Mouse (Mus musculus) lung, postnatal 0 days (tissue): ENCODE measurements at regions not wholly inside any gene's neighbourhood (a gene's known extent, or its start where the extent isn't known, plus 50 kb on each side); places are given as distances from the start of the nearest gene placed in this dataset.

Source experiments
- CTCF ChIP-seq: IDR thresholded peaks from 2 replicates; pipeline ENCODE4 v1.5.1; 2016; ENCODE audit warnings: antibody characterized with exemption, mild to moderate bottlenecking
- EP300 ChIP-seq: IDR thresholded peaks from 2 replicates; pipeline ENCODE4 v1.6.1; 2016; ENCODE audit warnings: antibody characterized with exemption, mild to moderate bottlenecking, control low read depth

DNA sequence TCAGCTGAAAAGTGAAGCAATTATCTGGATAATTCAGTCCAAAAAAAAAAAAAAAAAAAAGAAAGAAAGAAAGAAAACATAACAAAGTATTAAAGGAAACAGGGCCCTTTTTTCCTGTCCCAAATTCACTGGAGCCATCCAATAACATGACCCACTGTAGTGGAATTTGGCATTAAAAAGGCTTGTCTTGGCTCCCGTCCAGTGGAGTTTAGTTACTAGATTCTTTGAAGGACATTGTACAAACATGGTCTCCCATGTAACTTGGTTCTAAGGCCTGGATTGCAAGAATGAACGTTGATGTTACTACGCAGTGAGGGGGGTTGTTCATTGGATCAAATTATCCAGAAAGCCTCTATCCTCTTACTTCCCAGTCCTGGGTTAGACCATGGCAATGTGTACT lies 207.4 kb downstream of the Msrb3 start:
- TF ChIP-seq CTCF: no peak
- no peak for TF ChIP-seq EP300
